Mouse (Mus musculus) neural tube, embryonic 12.5 days (tissue): ENCODE results near the gene Mrpl41. TPM values are rescaled to one million over a fixed set of nuclear protein-coding genes. Genes with fewer than 3 reads are reported as not detected.

Source experiments
- ATAC-seq: fragments of 200-750 bp; cut with Nextera tagmentation; 2 replicates; pipeline ENCODE4 v1.8.0; 2017; ENCODE audit warnings: low read depth, mild to moderate bottlenecking, moderate TSS enrichment, moderate library complexity; ENCODE audit not compliant: low FRiP score
- H3K27ac ChIP-seq: fragments of 300-500 bp; sonication (generic); 2 replicates; pipeline ENCODE4 v1.5.1; 2016
- H3K27me3 ChIP-seq: fragments of 300-500 bp; sonication (generic); replicated peaks from 2 replicates; pipeline ENCODE4 v1.6.1; 2016; ENCODE audit warnings: mild to moderate bottlenecking
- H3K36me3 ChIP-seq: fragments of 300-500 bp; sonication (generic); 2 replicates; pipeline ENCODE4 v1.6.1; 2016; ENCODE audit warnings: mild to moderate bottlenecking
- H3K4me1 ChIP-seq: fragments of 300-500 bp; sonication (generic); 2 replicates; pipeline ENCODE4 v1.6.1; 2016
- H3K4me2 ChIP-seq: fragments of 300-500 bp; sonication (generic); replicated peaks from 2 replicates; pipeline ENCODE4 v1.6.1; 2016; ENCODE audit warnings: mild to moderate bottlenecking
- H3K4me3 ChIP-seq: fragments of 300-500 bp; sonication (generic); 2 replicates; pipeline ENCODE4 v1.5.1; 2016
- H3K9ac ChIP-seq: fragments of 300-500 bp; sonication (generic); 2 replicates; pipeline ENCODE4 v1.6.1; 2016; ENCODE audit warnings: mild to moderate bottlenecking
- H3K9me3 ChIP-seq: fragments of 300-500 bp; sonication (generic); 2 replicates; pipeline ENCODE4 v1.6.1; 2016; ENCODE audit warnings: mild to moderate bottlenecking
- WGBS: fragments of 180-500 bp; shearing (Covaris S2); methylation state at CpG from one replicate; pipeline ENCODE4 v1.1.7; 2016; 5-methylcytosine and 5-hydroxymethylcytosine counted together
- microRNA-seq: library from miRNA; unstranded; fragments of <30 nt; microRNA quantifications from one replicate; pipeline ENCODE4, GENCODE M21; 2017
- polyA plus RNA-seq: library from polyadenylated mRNA; unstranded; fragments of >200 nt; fragmentation: Nextera tagmentation; extraction: Ambion mirVana; gene quantifications from 2 replicates; pipeline ENCODE4 v1.2.1, GENCODE M21; 2016

Gene Mrpl41
- polyA plus RNA-seq, 1 experiment from 2014 or later, result 168 TPM

DNA sequence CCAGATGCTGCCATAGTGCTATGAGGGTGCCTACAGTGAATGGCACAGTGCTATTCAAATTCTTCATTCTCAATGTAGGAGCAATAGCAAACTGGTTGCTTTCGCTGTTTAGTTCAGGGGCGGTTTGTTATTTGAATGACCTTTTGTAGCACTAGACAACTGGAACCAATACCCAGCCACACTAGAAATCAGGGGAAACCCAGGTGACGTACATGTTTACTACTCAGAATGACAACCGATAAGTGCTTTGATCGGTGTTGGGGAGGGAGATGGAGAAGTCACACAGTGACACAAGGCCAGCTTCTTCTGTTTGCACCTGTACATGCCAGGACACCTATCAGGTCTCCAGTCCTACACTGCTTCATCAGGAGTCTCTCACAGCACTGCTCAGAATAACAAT is 45.3 kb downstream of the Mrpl41 start:
- WGBS, result 91% methylated on average over 5 of the region's 5 CpGs
- ATAC-seq, result no peak
- Histone ChIP-seq H3K9me3 (no peaks in the 10 kb centered on the region), H3K9ac (no peak overlapping the region), H3K4me2 (no peak overlapping the region), H3K27me3 (0 out of 2 replicates have a peak, but pooled peaks cover 4% of the 10 kb centered on the region), H3K36me3 (no peaks in the 10 kb centered on the region), H3K4me1 (peaks cover 7% of the 10 kb centered on the region; the same call in 1 of the 2 replicates), H3K4me3 (no peak overlapping the region), H3K27ac (no peak overlapping the region)

DNA sequence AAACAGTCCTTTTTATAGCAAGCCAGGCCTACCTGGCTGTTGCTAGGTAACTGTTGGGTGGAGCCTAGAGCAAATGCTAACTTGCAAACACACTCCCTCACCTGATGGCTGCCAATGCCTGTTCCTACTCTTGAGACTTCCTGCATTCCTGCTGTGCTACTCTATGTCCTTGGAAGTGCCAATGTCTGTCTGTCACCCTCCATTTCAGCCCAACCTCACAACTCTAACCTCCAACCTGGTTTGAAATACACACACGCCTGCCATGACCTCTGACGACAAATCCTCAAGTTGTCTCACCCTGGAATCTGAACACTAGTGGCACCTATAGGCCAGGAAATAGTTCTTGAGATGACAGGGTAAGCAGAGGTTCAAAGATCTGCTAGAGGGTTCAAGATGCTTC is 45.8 kb downstream of the Mrpl41 start:
- ATAC-seq, result no peak
- Histone ChIP-seq H3K36me3 (no peaks in the 10 kb centered on the region), H3K9me3 (no peaks in the 10 kb centered on the region), H3K27ac (no peak overlapping the region), H3K9ac (no peak overlapping the region), H3K4me1 (peaks cover 2% of the 10 kb centered on the region; the same call in 1 of the 2 replicates), H3K4me3 (no peak overlapping the region), H3K4me2 (no peak overlapping the region), H3K27me3 (0 out of 2 replicates have a peak, but pooled peaks cover under 1% of the 10 kb centered on the region)
- 58% methylated on average over 2 of the region's 2 CpGs for WGBS

DNA sequence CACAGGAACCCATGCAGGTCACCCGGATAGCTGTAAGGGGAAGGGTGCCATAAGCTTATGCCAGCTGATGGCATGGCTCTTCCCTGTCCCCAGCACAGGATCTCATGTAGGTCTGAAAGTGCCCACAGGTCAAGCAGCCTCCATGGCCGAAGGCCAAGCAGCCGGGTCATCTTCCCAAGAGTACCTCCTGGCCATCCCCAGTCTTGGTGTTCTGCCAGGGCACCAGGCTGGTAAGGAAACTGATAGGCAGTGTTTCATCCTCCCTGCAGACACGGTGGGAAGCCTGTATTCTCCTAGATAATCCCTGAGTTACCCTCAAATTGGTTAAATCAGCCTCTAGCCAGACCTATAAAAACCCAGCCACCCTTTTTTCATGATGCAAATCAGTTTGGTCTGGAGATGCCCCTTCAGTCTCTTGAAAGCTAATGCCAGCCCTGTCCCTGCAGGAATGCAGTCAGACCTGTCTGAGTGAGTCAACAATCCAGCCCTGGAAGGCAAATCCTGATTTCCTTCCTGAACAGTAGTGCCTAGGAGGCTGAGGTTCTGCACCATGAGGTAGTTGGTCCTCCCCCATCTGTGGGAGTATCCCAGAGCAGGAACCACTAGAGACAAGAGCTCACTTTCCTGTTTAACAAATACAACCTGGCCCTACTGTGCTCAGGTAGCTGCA is 47.0 kb downstream of the Mrpl41 start:
- ATAC-seq, result no peak
- H3K36me3 ChIP-seq, result no peaks in the 10 kb centered on the region
- no peaks in the 10 kb centered on the region for H3K9me3 ChIP-seq
- no peaks in the 10 kb centered on the region for H3K27me3 ChIP-seq
- H3K4me2 ChIP-seq, result no peak overlapping the region
- H3K4me3 ChIP-seq, result no peak overlapping the region
- H3K27ac ChIP-seq, result no peak overlapping the region
- no peak overlapping the region for H3K9ac ChIP-seq
- 77% methylated on average over 4 of the region's 4 CpGs for WGBS
- no peaks in the 10 kb centered on the region for H3K4me1 ChIP-seq

GRCm38 (mm10) chr2:24926965-24927358 is 47.9 kb downstream of the Mrpl41 start:
- H3K4me3 ChIP-seq, result no peak overlapping the region
- ATAC-seq, result no peak
- H3K36me3 ChIP-seq, result no peaks in the 10 kb centered on the region
- no peak overlapping the region for H3K4me2 ChIP-seq
- no peaks in the 10 kb centered on the region for H3K4me1 ChIP-seq
- H3K9ac ChIP-seq, result no peak overlapping the region
- no peaks in the 10 kb centered on the region for H3K27me3 ChIP-seq
- 75% methylated on average over 7 of the region's 7 CpGs for WGBS
- no peak overlapping the region for H3K27ac ChIP-seq
- no peaks in the 10 kb centered on the region for H3K9me3 ChIP-seq

DNA sequence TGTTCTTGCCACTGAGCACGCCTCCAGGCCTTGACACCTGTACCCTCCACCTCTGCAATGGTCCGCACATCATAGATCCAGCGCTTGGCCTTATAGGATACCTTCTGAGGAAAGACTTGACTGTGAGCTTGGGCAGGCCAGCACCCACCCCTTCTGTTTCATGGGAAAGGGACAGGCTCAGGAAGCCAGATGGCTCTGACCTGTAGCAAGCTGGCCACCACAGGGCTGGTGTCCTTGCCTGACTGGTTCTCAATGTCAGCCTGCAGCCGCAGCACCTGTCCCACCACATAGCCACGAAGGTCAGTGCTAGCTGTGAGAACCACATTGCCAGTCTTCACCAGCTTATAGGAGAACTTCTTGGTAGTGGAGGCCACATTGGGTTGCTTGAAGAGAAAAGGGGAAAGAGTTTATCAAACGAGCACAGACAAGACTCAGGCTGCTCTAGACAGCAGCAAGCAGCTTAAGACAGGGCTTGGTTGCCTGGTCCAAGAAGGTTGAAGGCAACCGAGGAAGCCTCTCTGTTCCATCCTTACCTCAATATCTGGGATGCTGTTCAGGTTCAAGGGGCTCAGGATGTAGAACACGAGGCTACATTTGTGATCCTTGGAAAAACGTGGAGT is 48.4 kb downstream of the Mrpl41 start:
- no peak overlapping the region for H3K9ac ChIP-seq
- no peaks in the 10 kb centered on the region for H3K9me3 ChIP-seq
- H3K4me1 ChIP-seq, result no peaks in the 10 kb centered on the region
- no peaks in the 10 kb centered on the region for H3K27me3 ChIP-seq
- ATAC-seq, result no peak
- no peak overlapping the region for H3K4me3 ChIP-seq
- no peak overlapping the region for H3K27ac ChIP-seq
- no peaks in the 10 kb centered on the region for H3K36me3 ChIP-seq
- H3K4me2 ChIP-seq, result no peak overlapping the region
- 85% methylated on average over 9 of the region's 9 CpGs for WGBS

GRCm38 (mm10) chr2:24925284-24925683 is 49.6 kb downstream of the Mrpl41 start:
- H3K36me3 ChIP-seq, result no peaks in the 10 kb centered on the region
- no peak overlapping the region for H3K9ac ChIP-seq
- H3K4me3 ChIP-seq, result no peak overlapping the region
- no peaks in the 10 kb centered on the region for H3K9me3 ChIP-seq
- ATAC-seq, result no peak
- H3K27ac ChIP-seq, result no peak overlapping the region
- H3K4me1 ChIP-seq, result no peaks in the 10 kb centered on the region
- H3K27me3 ChIP-seq, result no peaks in the 10 kb centered on the region
- 83% methylated on average over 8 of the region's 8 CpGs for WGBS
- no peak overlapping the region for H3K4me2 ChIP-seq

Small RNAs within 50 kb of the gene (microRNA-seq; reads per million reads assigned to microRNA genes)
- gene Gm22875, result not detected

Other genes starting within 250 kb of the Mrpl41 start
- gene Cacna1b, start 211.9 kb downstream of the Mrpl41 start, polyA plus RNA-seq, result 6.8 and 7.3 TPM in 2 replicates
- 121 and 123 TPM in 2 replicates for gene Ehmt1, start 55.5 kb downstream of the Mrpl41 start, polyA plus RNA-seq
- gene Arrdc1, start 39.8 kb downstream of the Mrpl41 start, polyA plus RNA-seq, result 18.9 and 20.3 TPM in 2 replicates
- 22.0 and 26.9 TPM in 2 replicates for gene Zmynd19, start 25.3 kb downstream of the Mrpl41 start, polyA plus RNA-seq
- 29.6 and 29.8 TPM in 2 replicates for gene Dph7, start 12.7 kb downstream of the Mrpl41 start, polyA plus RNA-seq
- gene Pnpla7, start 935 bp upstream of the Mrpl41 start, polyA plus RNA-seq, result 3.3 and 5.2 TPM in 2 replicates
- 114 and 120 TPM in 2 replicates for gene Nsmf, start 79.3 kb upstream of the Mrpl41 start, polyA plus RNA-seq
- gene Entpd8, start 105.2 kb upstream of the Mrpl41 start, polyA plus RNA-seq, result not detected in 2 replicates
- gene Noxa1, start 120.1 kb upstream of the Mrpl41 start, polyA plus RNA-seq, result not detected in 2 replicates
- 96.8 and 97.4 TPM in 2 replicates for gene Nrarp, start 205.7 kb upstream of the Mrpl41 start, polyA plus RNA-seq
- gene Tor4a, start 221.8 kb upstream of the Mrpl41 start, polyA plus RNA-seq, result 1.5 and 1.8 TPM in 2 replicates
- 104 and 106 TPM in 2 replicates for gene Nelfb, start 236.4 kb upstream of the Mrpl41 start, polyA plus RNA-seq
- gene Stpg3, start 239.5 kb upstream of the Mrpl41 start, polyA plus RNA-seq, result not detected in 2 replicates
- not detected in 2 replicates for gene Fam166a, start 243.6 kb upstream of the Mrpl41 start, polyA plus RNA-seq
- gene Tubb4b, start 249.6 kb upstream of the Mrpl41 start, polyA plus RNA-seq, result 424 and 437 TPM in 2 replicates